Mouse (Mus musculus): ENCODE data around the gene Atp8a1. TPM values are rescaled to one million over a fixed set of nuclear protein-coding genes. Genes with fewer than 3 reads are reported as not detected.

Gene Atp8a1
- total and polyA plus RNA-seq, 3 experiments, result 4.4 to 11.2 (median 5.5) TPM

DNA sequence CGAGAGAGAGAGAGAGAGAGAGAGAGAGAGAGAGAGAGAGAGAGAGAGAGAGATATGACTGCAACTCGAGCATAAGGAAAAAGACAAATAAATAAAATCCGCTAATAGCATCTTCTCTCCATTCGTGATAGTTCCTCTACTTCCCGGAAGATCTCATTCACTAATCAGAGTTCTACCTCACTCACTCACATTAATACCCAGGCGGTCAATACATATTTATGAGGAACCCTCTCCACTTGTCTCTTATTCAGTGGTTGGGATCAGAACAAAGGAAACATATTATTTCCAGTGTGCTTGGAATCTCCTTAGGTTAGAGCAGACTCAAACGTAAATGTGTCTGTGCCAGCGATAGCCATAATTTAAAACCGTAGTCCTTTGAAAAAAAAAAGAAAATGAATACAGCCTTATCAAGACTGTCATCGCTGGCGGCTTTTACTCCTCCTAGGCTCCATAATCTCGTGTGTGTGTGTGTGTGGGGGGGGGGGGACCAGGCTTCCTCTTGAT, 1.3 kb upstream of the Atp8a1 start:
- in situ Hi-C loops (cut with MboI; ENCODE audit: low pct_ligation_motif_present, low pct_unique_long_range_greater_than_20kb, low sequenced_read_pairs) (no loop called here), dilution Hi-C loops (cut with MboI; ENCODE audit: extremely low pct_ligation_motif_present, extremely low pct_unique_long_range_greater_than_20kb, low sequenced_read_pairs) (no loop called here)
- H3K27me3 ChIP-seq (replicated peaks), result no peaks in the 10 kb centered on the region
- H3K9ac ChIP-seq (ENCODE audit: insufficient read depth, low read depth), result no peak overlapping the region
- no peaks in the 10 kb centered on the region for H3K9me3 ChIP-seq (replicated peaks; ENCODE audit: low read length)
- peaks cover 2 to 11% of the 10 kb centered on the region in 2 experiments; a peak in 3 of 4 replicates for H3K4me1 ChIP-seq (ENCODE audit: control insufficient read depth in 1 of 2, insufficient read depth in 2 of 2)
- peak overlapping the region; percentile 53; the same call in 1 of the 2 replicates for H3K4me2 ChIP-seq (ENCODE audit: insufficient read depth, low read depth, poor library complexity, severe bottlenecking)
- H3K27ac ChIP-seq (ENCODE audit: insufficient read depth, low read depth), result no peak overlapping the region
- no peak overlapping the region for H3K4me3 ChIP-seq (replicated peaks in 1 of 3; ENCODE audit: low read depth in 2 of 3, low read length in 2 of 3, poor library complexity in 1 of 3)
- no peak for DNase-seq (ENCODE audit: extremely low read depth)
- TF ChIP-seq JUND (conservative IDR thresholded peaks at IDR 0.05; ENCODE audit: low read depth, low read length) (no peak), MYC (IDR thresholded peaks at IDR 0.05; ENCODE audit: low read depth, low read length) (no peak)
- H3K36me3 ChIP-seq (replicated peaks in 1 of 2; ENCODE audit: control insufficient read depth in 1 of 2, insufficient read depth in 1 of 2, low read length in 1 of 2), result peaks cover 0 to 7% of the 10 kb centered on the region in 2 experiments
- H3K79me2 ChIP-seq (replicated peaks; ENCODE audit: control insufficient read depth, extremely low read depth, insufficient read depth, poor library complexity, severe bottlenecking), result no peaks in the 10 kb centered on the region; the same call in none of the 2 replicates

- Histone ChIP-seq H3K9ac (ENCODE audit: insufficient read depth, low read depth) (peak overlapping the region; percentile 71), H3K79me2 (replicated peaks; ENCODE audit: control insufficient read depth, extremely low read depth, insufficient read depth, poor library complexity, severe bottlenecking) (no peaks in the 10 kb centered on the region; the same call in none of the 2 replicates), H3K4me3 (replicated peaks in 1 of 3; ENCODE audit: low read depth in 2 of 3, low read length in 2 of 3, poor library complexity in 1 of 3) (peak overlapping the region; percentile 61 to 98 (median 86)), H3K4me2 (ENCODE audit: insufficient read depth, low read depth, poor library complexity, severe bottlenecking) (peak overlapping the region; percentile 62), H3K36me3 (replicated peaks in 1 of 2; ENCODE audit: control insufficient read depth in 1 of 2, insufficient read depth in 1 of 2, low read length in 1 of 2) (peaks cover 0 to 9% of the 10 kb centered on the region in 2 experiments), H3K4me1 (ENCODE audit: control insufficient read depth in 1 of 2, insufficient read depth in 2 of 2) (peaks cover 2 to 16% of the 10 kb centered on the region in 2 experiments; a peak in 3 of 4 replicates), H3K27ac (ENCODE audit: insufficient read depth, low read depth) (peak overlapping the region; percentile 17), H3K27me3 (replicated peaks) (no peaks in the 10 kb centered on the region), H3K9me3 (replicated peaks; ENCODE audit: low read length) (no peaks in the 10 kb centered on the region)
- dilution Hi-C loops (cut with MboI; ENCODE audit: extremely low pct_ligation_motif_present, extremely low pct_unique_long_range_greater_than_20kb, low sequenced_read_pairs), result no loop called here
- no peak for TF ChIP-seq E2F4 (IDR thresholded peaks at IDR 0.05; ENCODE audit: insufficient replicate concordance, low read depth, low read length)
- peak; percentile 67 for TF ChIP-seq MAX (IDR thresholded peaks at IDR 0.05; ENCODE audit: low read length)
- TF ChIP-seq TCF12 (IDR thresholded peaks at IDR 0.05; ENCODE audit: low read depth, low read length), result peak; percentile 53
- TF ChIP-seq BHLHE40 (IDR thresholded peaks at IDR 0.05; ENCODE audit: low read depth, low read length), result 0 out of 2 replicates have a peak, but pooled peaks have one; percentile 39
- no peak for TF ChIP-seq CHD1 (IDR thresholded peaks at IDR 0.05; ENCODE audit: low read depth, low read length)
- TF ChIP-seq ELF1 (IDR thresholded peaks at IDR 0.05; ENCODE audit: low read depth, low read length), result peak; percentile 47
- TF ChIP-seq GABPA (IDR thresholded peaks at IDR 0.05; ENCODE audit: insufficient replicate concordance, low read depth, low read length), result no peak
- TF ChIP-seq MEF2A (IDR thresholded peaks at IDR 0.05; ENCODE audit: borderline replicate concordance, low read depth, low read length), result peak; percentile 35; the same call in 1 of the 2 replicates
- no peak for TF ChIP-seq POLR2AphosphoS2 (IDR thresholded peaks at IDR 0.05; ENCODE audit: low read depth, low read length)
- TF ChIP-seq POLR2A (IDR thresholded peaks at IDR 0.05; ENCODE audit: low read depth, low read length), result no peak
- TF ChIP-seq TBP (conservative IDR thresholded peaks at IDR 0.05; ENCODE audit: low read depth, low read length), result 0 out of 2 replicates have a peak, but pooled peaks have one; percentile 12
- TF ChIP-seq MAZ (IDR thresholded peaks at IDR 0.05; ENCODE audit: low read depth, low read length), result no peak
- no peak for TF ChIP-seq EP300 (IDR thresholded peaks at IDR 0.05; ENCODE audit: low read length)
- no peak for TF ChIP-seq SMC3 (IDR thresholded peaks at IDR 0.05; ENCODE audit: low read depth, low read length)
- TF ChIP-seq IRF4 (IDR thresholded peaks at IDR 0.05; ENCODE audit: low read depth, low read length), result peak; percentile 73; the same call in 1 of the 2 replicates
- TF ChIP-seq ETS1 (conservative IDR thresholded peaks at IDR 0.05; ENCODE audit: low read depth, low read length), result peak; percentile 40
- TF ChIP-seq MXI1 (IDR thresholded peaks at IDR 0.05; ENCODE audit: low read depth, low read length), result peak; percentile 83; the same call in 1 of the 2 replicates
- TF ChIP-seq MYC (IDR thresholded peaks at IDR 0.05; ENCODE audit: low read depth, low read length), result peak; percentile 65
- TF ChIP-seq SIN3A (IDR thresholded peaks at IDR 0.05; ENCODE audit: low read length), result peak; percentile 96
- 0 out of 2 replicates have a peak, but pooled peaks have one; percentile 58 for TF ChIP-seq UBTF (IDR thresholded peaks at IDR 0.05; ENCODE audit: low read depth, low read length)
- peak in 1 of 2 experiments; percentile 40; a peak in 2 of 4 replicates for TF ChIP-seq CTCF (conservative IDR thresholded peaks at IDR 0.05 in 1 of 2, IDR thresholded peaks at IDR 0.05 in 1 of 2; ENCODE audit: low read depth in 2 of 2, low read length in 2 of 2)
- TF ChIP-seq RCOR1 (conservative IDR thresholded peaks at IDR 0.05; ENCODE audit: low read depth, low read length), result no peak
- peak; percentile 6 for TF ChIP-seq RAD21 (IDR thresholded peaks at IDR 0.05; ENCODE audit: low read depth, low read length)
- peak; percentile 70 for DNase-seq (ENCODE audit: extremely low read depth)
- in situ Hi-C loops (cut with MboI; ENCODE audit: low pct_ligation_motif_present, low pct_unique_long_range_greater_than_20kb, low sequenced_read_pairs), result no loop called here
Observed at GRCm38 (mm10) chr5:67846361-67847224, 641 bp downstream of the Atp8a1 start.

Data from CH12.LX (cell line).